Mouse (Mus musculus) brain, embryonic 14.5 days (tissue): ENCODE measurements around the gene Cgref1. TPM values are rescaled to one million over a fixed set of nuclear protein-coding genes. Genes with fewer than 3 reads are reported as not detected.
A peak's percentile ranks its signal among the peaks of the same experiment; 100 is the strongest.

Experiments used
- DNase-seq: peaks from one replicate; pipeline ENCODE4 v3.0.0-alpha.2; 2011; ENCODE audit warnings: low read depth
- CTCF ChIP-seq: fragments of 200-500 bp; IDR thresholded peaks from 2 replicates; pipeline ENCODE4 v1.5.1; 2012; ENCODE audit warnings: inconsistent platforms, mild to moderate bottlenecking, moderate library complexity, borderline replicate concordance; ENCODE audit not compliant: insufficient read depth, insufficient read length; ENCODE audit errors: extremely low read depth
- POLR2A ChIP-seq: fragments of 200-500 bp; IDR thresholded peaks from 2 replicates; pipeline ENCODE4 v1.6.1; 2012; ENCODE audit warnings: mild to moderate bottlenecking, inconsistent platforms, borderline replicate concordance; ENCODE audit not compliant: poor library complexity, insufficient read depth, insufficient read length, severe bottlenecking; ENCODE audit errors: extremely low read depth
- polyA plus RNA-seq: library from polyadenylated mRNA; depleted of rRNA; stranded (reverse); fragments of >200 nt; gene quantifications from 2 replicates; pipeline ENCODE4 v1.2.3, GENCODE M21; 2012

Cgref1 gene
- polyA plus RNA-seq, 1 experiment, result 34.4 TPM

GRCm38 (mm10) chr5:30959966-30960501, 14.6 kb upstream of the Cgref1 start, which contains the start of gene Preb:
Gene Preb (minus strand): TSS chr5:30960361.
- DNase-seq, result peak; percentile 99
- peak; percentile 68; the same call in 1 of the 2 replicates for TF ChIP-seq POLR2A
- peak; percentile 5; the same call in 1 of the 2 replicates for TF ChIP-seq CTCF

GRCm38 (mm10) chr5:30959198-30959854, 13.9 kb upstream of the Cgref1 start:
- DNase-seq, result peak; percentile 8

GRCm38 (mm10) chr5:30957891-30958290, 12.5 kb upstream of the Cgref1 start:
- no peak for DNase-seq
- TF ChIP-seq CTCF (no peak), POLR2A (no peak)

More at GRCm38 (mm10) chr5:30959198-30959854, 13.9 kb upstream of the Cgref1 start:
- TF ChIP-seq CTCF (no peak), POLR2A (no peak)

- no peak for DNase-seq
- TF ChIP-seq POLR2A (no peak), CTCF (no peak)
These were observed 10.4 kb upstream of the Cgref1 start for GRCm38 (mm10) chr5:30955751-30956150.

- DNase-seq, result no peak
- TF ChIP-seq POLR2A (no peak), CTCF (no peak)
These were observed 9.2 kb upstream of the Cgref1 start for GRCm38 (mm10) chr5:30954556-30954955.

GRCm38 (mm10) chr5:30954065-30954464, 8.7 kb upstream of the Cgref1 start:
- no peak for TF ChIP-seq POLR2A
- no peak for TF ChIP-seq CTCF
- no peak for DNase-seq

GRCm38 (mm10) chr5:30952551-30952950, 7.2 kb upstream of the Cgref1 start:
- TF ChIP-seq POLR2A (no peak), CTCF (no peak)

GRCm38 (mm10) chr5:30951706-30952105, 6.3 kb upstream of the Cgref1 start:
- TF ChIP-seq POLR2A, result no peak
- TF ChIP-seq CTCF, result no peak
- DNase-seq, result no peak

More at GRCm38 (mm10) chr5:30952551-30952950, 7.2 kb upstream of the Cgref1 start:
- no peak for DNase-seq

- TF ChIP-seq POLR2A (no peak), CTCF (no peak)
- DNase-seq, result no peak
These were observed 5.5 kb upstream of the Cgref1 start for GRCm38 (mm10) chr5:30950922-30951321.

GRCm38 (mm10) chr5:30950451-30950850, 5.1 kb upstream of the Cgref1 start:
- no peak for DNase-seq
- no peak for TF ChIP-seq CTCF
- no peak for TF ChIP-seq POLR2A

GRCm38 (mm10) chr5:30949654-30950326, 4.4 kb upstream of the Cgref1 start:
- DNase-seq, result peak; percentile 96
- peak; percentile 9; the same call in 1 of the 2 replicates for TF ChIP-seq CTCF
- TF ChIP-seq POLR2A, result peak; percentile 42; the same call in 1 of the 2 replicates
